Mouse (Mus musculus): ENCODE measurements around the gene Wdr48. TPM values are rescaled to one million over a fixed set of nuclear protein-coding genes. Genes with fewer than 3 reads are reported as not detected.

Gene Wdr48
- polyA plus RNA-seq, 1 experiment from 2014 or later: 35.6 TPM

GRCm38 (mm10) chr9:119970763-119971656, 76.3 kb downstream of the Wdr48 start:
- Histone ChIP-seq H3K4me3 (no peak overlapping the region), H3K9ac (peak overlapping the region; percentile 57), H3K4me2 (no peak overlapping the region), H3K27me3 (replicated peaks) (no peaks in the 10 kb centered on the region), H3K4me1 (peaks cover 27% of the 10 kb centered on the region), H3K36me3 (peaks cover 46% of the 10 kb centered on the region), H3K27ac (replicated peaks) (peak overlapping the region; percentile 56), H3K9me3 (no peaks in the 10 kb centered on the region)
- WGBS: 75% methylated on average over 7 of the region's 7 CpGs
- ATAC-seq (ENCODE audit: extremely low read depth, insufficient number of reproducible peaks, low FRiP score, low TSS enrichment): no peak

GRCm38 (mm10) chr9:119972166-119972565, 77.5 kb downstream of the Wdr48 start:
- WGBS: 89% methylated on average over 10 of the region's 10 CpGs
- Histone ChIP-seq H3K4me2 (no peak overlapping the region), H3K9me3 (no peaks in the 10 kb centered on the region), H3K4me1 (peaks cover 38% of the 10 kb centered on the region), H3K27me3 (replicated peaks) (no peaks in the 10 kb centered on the region), H3K27ac (replicated peaks) (no peak overlapping the region), H3K9ac (no peak overlapping the region), H3K36me3 (peaks cover 46% of the 10 kb centered on the region), H3K4me3 (no peak overlapping the region)
- ATAC-seq (ENCODE audit: extremely low read depth, insufficient number of reproducible peaks, low FRiP score, low TSS enrichment): no peak

DNA sequence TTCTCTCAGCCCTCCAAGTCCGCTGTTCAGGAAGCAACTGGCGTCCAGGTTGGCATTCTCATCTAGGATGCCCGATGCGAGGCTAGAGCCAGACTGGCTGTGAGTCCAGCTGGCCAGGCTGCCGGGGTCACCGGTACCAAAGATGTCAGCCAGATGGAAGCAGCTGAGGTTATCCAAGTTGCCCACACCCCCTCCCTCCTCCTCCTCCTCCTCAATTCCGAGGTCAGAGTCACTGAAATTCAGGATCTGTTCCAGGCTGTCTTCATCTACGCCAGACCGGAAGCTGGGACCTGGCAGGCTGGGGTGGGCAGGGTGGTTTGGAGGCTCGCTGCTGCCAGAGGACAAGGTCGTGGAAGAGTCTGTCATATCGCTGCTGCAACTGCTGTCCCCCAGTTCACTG, 77.9 kb downstream of the Wdr48 start:
- Histone ChIP-seq H3K9ac (no peak overlapping the region), H3K36me3 (peaks cover 46% of the 10 kb centered on the region), H3K4me2 (no peak overlapping the region), H3K4me3 (no peak overlapping the region), H3K4me1 (peaks cover 42% of the 10 kb centered on the region), H3K27ac (replicated peaks) (no peak overlapping the region), H3K9me3 (no peaks in the 10 kb centered on the region), H3K27me3 (replicated peaks) (no peaks in the 10 kb centered on the region)
- 84% methylated on average over 12 of the region's 12 CpGs for WGBS
- ATAC-seq (ENCODE audit: extremely low read depth, insufficient number of reproducible peaks, low FRiP score, low TSS enrichment): no peak

DNA sequence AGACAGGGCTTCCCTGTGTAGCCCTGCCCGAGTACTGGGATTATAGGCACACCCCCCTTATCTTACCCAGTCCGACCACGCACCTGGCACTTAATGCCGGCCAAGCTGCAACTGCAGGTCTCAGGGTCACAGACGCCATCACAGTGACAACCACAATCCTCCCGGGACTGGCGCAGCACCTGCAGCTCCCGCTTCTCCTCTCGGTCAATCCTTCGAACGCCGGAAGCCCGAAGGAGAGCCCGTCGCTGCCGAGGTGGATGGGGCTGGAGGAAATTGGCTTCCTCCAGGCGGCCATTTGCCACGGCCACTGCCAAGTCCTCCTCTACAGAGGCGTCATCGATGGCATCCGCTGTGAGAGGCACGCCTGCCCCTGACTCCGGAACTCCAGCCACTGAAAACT, 78.6 kb downstream of the Wdr48 start:
- WGBS: 92% methylated on average over 23 of the region's 23 CpGs
- Histone ChIP-seq H3K27me3 (replicated peaks) (no peaks in the 10 kb centered on the region), H3K4me1 (peaks cover 49% of the 10 kb centered on the region), H3K9me3 (no peaks in the 10 kb centered on the region), H3K27ac (replicated peaks) (no peak overlapping the region), H3K4me3 (no peak overlapping the region), H3K36me3 (peaks cover 46% of the 10 kb centered on the region), H3K9ac (no peak overlapping the region), H3K4me2 (no peak overlapping the region)
- no peak for ATAC-seq (ENCODE audit: extremely low read depth, insufficient number of reproducible peaks, low FRiP score, low TSS enrichment)

DNA sequence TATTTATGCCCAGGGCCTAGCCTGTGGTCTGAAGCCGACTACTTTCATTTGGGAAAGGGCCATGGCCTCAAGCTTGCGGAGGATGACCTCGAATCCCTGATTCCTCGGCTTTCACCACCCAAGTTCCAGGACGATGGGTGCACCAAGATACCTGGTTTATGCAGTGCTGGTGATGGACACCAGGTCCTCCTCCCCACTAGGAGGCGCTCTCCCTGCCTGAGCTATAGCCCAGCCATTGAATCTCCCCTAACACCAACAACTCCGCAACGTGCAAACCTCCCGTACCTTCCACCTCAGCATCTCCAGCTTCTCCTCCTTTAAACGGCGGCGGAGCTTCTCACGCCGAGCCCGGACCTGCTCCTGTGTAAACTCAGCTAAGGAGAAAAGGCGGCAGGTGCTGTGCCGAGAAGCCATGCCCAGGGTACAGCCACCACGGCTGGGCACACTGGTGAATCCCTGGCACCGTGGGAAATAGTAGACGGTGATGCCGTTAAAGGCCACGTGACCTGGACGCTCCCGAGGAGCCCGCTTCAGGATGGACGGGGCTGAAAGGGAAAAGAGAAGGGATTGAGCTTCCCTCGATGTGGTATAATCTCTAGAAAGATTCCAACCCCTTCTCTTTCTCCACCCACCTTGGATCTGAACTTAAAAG, 79.3 kb downstream of the Wdr48 start:
- no peaks in the 10 kb centered on the region for H3K9me3 ChIP-seq
- no peak for ATAC-seq (ENCODE audit: extremely low read depth, insufficient number of reproducible peaks, low FRiP score, low TSS enrichment)
- WGBS: 89% methylated on average over 27 of the region's 27 CpGs
- no peaks in the 10 kb centered on the region for H3K27me3 ChIP-seq (replicated peaks)
- H3K27ac ChIP-seq (replicated peaks): no peak overlapping the region
- H3K4me1 ChIP-seq: peaks cover 53% of the 10 kb centered on the region
- H3K9ac ChIP-seq: no peak overlapping the region
- H3K36me3 ChIP-seq: peaks cover 46% of the 10 kb centered on the region
- H3K4me3 ChIP-seq: no peak overlapping the region
- no peak overlapping the region for H3K4me2 ChIP-seq

- H3K4me1 ChIP-seq: peaks cover 53% of the 10 kb centered on the region
- peaks cover 46% of the 10 kb centered on the region for H3K36me3 ChIP-seq
- WGBS: 79% methylated on average over 5 of the region's 5 CpGs
- no peak overlapping the region for H3K4me2 ChIP-seq
- no peak overlapping the region for H3K9ac ChIP-seq
- no peaks in the 10 kb centered on the region for H3K9me3 ChIP-seq
- no peak overlapping the region for H3K27ac ChIP-seq (replicated peaks)
- no peaks in the 10 kb centered on the region for H3K27me3 ChIP-seq (replicated peaks)
- ATAC-seq (ENCODE audit: extremely low read depth, insufficient number of reproducible peaks, low FRiP score, low TSS enrichment): no peak
- H3K4me3 ChIP-seq: no peak overlapping the region
Measured at GRCm38 (mm10) chr9:119974609-119975008, 79.9 kb downstream of the Wdr48 start.

- no peak for ATAC-seq (ENCODE audit: extremely low read depth, insufficient number of reproducible peaks, low FRiP score, low TSS enrichment)
- 93% methylated on average over 4 of the region's 4 CpGs for WGBS
- H3K4me2 ChIP-seq: no peak overlapping the region
- H3K9ac ChIP-seq: no peak overlapping the region
- peaks cover 54% of the 10 kb centered on the region for H3K4me1 ChIP-seq
- no peaks in the 10 kb centered on the region for H3K27me3 ChIP-seq (replicated peaks)
- no peak overlapping the region for H3K27ac ChIP-seq (replicated peaks)
- peaks cover 46% of the 10 kb centered on the region for H3K36me3 ChIP-seq
- no peaks in the 10 kb centered on the region for H3K9me3 ChIP-seq
- no peak overlapping the region for H3K4me3 ChIP-seq
Measured at GRCm38 (mm10) chr9:119975286-119975685, 80.6 kb downstream of the Wdr48 start.

Other genes with a start within 250 kb of the Wdr48 start
- gene Scn10a, start 175.6 kb upstream of the Wdr48 start, polyA plus RNA-seq (2015; fragmentation: Nextera tagmentation; extraction: Ambion mirVana): 0.75 TPM in 2 replicates
- not detected in 2 replicates for gene Scn11a, start 69.4 kb upstream of the Wdr48 start, polyA plus RNA-seq (2015; fragmentation: Nextera tagmentation; extraction: Ambion mirVana)
- gene Gorasp1, start 42.7 kb downstream of the Wdr48 start, polyA plus RNA-seq (2015; fragmentation: Nextera tagmentation; extraction: Ambion mirVana): 21.4 and 23.8 TPM in 2 replicates
- gene Ttc21a, start 42.7 kb downstream of the Wdr48 start, polyA plus RNA-seq (2015; fragmentation: Nextera tagmentation; extraction: Ambion mirVana): 0.17 and 0.27 TPM in 2 replicates
- gene Csrnp1, start 89.8 kb downstream of the Wdr48 start, polyA plus RNA-seq (2015; fragmentation: Nextera tagmentation; extraction: Ambion mirVana): 5.7 and 6.8 TPM in 2 replicates
- gene Xirp1, start 128.7 kb downstream of the Wdr48 start, polyA plus RNA-seq (2015; fragmentation: Nextera tagmentation; extraction: Ambion mirVana): 44.6 and 47.2 TPM in 2 replicates
- gene Cx3cr1, start 175.0 kb downstream of the Wdr48 start, polyA plus RNA-seq (2015; fragmentation: Nextera tagmentation; extraction: Ambion mirVana): 7.2 and 9.3 TPM in 2 replicates
- 0.13 TPM in 1 of 2 replicates, not detected in the other for gene Ccr8, start 197.2 kb downstream of the Wdr48 start, polyA plus RNA-seq (2015; fragmentation: Nextera tagmentation; extraction: Ambion mirVana)
- 18.7 and 26.2 TPM in 2 replicates for gene Slc25a38, start 215.5 kb downstream of the Wdr48 start, polyA plus RNA-seq (2015; fragmentation: Nextera tagmentation; extraction: Ambion mirVana)
- 944 and 956 TPM in 2 replicates for gene Rpsa, start 232.8 kb downstream of the Wdr48 start, polyA plus RNA-seq (2015; fragmentation: Nextera tagmentation; extraction: Ambion mirVana)